Mouse (Mus musculus) naive thymus-derived CD4-positive, alpha-beta T cell, adult 2 months (primary cell): Measurements from ENCODE around the gene Nrxn1.

ENCODE experiments used
- DNase-seq: peaks from one replicate; pipeline ENCODE4 v3.0.0-alpha.2; 2011; ENCODE audit warnings: low read depth

The Nrxn1 gene

DNA sequence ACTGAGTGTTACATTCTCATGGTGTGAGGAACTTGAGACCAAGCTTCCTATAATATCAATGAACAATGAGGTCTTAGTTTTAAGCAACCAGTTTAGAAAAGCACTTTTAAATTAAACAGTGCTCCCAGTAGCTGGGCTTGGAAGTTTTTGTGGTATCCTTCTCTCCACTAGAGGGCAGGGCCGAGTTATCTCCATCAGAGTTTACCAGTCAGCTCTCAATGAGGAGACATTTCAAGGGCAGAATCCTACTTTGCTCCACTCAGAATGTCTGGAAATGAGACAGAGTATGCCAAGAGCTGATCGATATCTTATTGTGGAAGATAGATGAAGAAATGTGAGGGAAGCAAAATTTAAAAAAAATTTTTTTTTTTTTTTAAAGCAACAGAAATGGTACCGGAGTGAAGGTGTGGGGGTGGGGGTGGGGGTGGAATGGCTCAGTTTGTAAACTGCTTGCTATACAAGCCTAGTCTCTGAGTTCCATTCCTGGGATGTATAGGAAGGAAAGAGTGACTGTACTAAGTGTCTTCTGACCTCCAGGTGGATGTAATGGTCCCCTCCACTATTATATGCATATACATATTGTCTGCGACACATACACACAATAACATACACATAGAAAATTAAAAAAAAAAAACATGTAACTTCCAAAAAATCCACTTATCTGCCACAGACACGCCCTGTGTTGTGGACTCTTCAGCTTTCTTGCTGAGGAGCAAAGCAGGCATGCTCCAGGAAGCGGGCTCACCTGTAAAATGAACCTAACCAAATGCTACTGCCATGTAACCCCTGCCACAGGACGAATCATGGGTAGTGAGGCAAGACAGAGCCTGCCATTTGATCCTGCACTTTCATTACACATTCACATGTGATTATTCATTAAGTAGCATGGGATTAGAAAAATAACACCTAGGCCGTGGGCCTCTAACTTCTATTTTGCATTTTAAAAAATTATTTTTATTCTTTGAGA lies 283.4 kb downstream of the Nrxn1 start:
- DNase-seq, result peak; percentile 2

DNA sequence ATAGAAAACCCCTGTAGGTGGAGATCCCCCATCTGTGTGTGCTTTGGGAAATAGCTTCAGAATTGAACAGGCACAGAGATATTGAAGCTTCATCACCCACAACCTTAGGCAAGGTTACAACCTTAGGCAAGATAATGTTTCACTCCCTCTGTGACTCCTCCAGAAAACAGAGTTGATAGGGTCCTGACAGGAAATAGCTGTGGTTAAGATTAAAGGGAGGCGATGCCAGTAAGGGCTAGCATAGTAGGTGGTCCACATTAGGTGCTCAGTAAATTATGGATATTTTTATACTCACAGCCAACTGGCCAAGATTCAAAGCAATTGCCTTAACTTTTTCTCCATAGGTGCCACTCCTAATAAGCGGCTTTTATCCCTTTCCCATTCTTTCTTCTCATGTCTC lies 284.6 kb downstream of the Nrxn1 start:
- DNase-seq, result no peak

DNA sequence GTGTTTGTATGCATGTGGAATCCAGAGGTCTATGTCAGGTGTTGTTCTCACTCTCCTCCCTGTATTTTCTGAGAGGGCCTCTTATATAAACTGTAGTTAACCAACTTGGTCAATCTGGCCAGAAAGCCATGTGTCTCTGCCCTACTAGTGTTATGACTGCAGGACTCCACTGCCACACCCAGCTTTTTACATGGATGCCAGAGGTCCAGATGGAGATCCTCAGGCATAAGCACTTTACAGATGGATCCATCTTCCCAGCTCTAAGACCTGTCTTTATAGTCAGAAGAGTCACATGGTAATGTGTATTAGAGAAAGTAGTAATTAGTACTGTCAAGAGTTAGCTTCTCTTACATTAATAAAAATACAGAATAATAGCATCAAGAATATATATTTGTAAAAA lies 285.7 kb downstream of the Nrxn1 start:
- DNase-seq, result no peak

DNA sequence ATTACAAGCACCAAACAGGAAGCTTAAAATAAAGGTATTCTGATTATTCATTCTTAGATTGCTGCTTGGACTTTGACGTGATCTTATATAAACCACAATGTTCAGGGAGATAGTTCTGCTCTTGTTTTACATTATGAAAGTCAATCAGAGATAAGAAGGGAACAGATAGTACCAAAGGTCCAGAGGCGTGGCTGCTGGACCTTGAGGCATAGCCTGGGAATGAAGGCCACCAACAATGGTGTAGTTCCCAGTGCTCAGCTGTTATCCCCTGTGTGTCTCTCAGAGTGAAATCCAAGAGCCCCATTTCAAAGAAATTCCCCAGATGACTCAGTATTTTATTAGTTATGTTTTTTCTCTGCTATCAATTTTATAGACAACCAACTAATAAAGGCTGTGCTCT lies 294.2 kb downstream of the Nrxn1 start:
- DNase-seq, result no peak

DNA sequence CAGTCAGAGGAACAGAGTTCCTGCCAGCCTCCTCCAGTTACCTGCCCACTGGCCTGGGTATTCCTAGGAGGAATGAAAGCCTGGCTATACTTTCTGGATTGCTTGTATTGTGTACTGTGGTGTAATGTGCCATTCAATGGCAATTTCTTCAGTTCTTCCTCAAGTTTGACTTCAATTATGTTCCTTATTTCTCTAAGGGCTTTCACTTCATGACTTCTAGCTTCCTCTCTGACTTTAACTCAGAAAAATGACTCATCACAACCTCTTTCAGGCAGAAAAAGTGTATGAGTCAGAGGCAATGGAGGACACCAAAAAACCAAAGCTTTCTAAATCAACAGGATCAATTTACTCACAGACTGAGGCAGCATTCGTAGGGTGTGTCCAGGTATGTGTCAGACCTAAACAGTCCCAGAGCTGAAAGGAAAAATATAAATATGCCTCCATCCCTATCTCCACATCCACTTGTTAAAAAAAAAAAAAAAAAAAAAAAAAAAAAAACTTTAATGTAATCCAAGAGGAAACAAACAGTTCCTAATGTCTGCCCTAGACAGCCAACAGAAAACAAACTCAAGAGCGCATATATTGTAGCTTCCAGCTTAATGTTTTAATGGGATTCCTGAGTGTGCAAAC lies 295.1 kb downstream of the Nrxn1 start:
- DNase-seq, result no peak

DNA sequence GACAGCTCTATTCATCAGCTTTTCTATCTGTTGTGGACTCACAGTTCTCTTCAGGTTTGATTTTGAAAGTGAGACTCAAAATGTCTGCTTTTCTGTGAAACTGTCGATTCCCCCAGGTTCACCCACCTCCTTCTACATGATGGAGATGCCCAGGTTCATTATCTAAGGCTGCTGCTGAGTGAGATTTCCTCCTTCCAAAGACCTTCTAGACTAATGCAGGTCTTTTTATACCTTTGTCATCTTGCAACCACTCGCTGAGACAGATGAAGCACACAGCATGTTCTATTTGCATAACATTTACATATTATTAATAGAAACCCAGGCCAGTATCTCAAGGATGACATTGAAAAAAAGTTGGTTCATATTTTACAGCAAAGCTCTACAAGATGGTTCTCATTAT lies 295.9 kb downstream of the Nrxn1 start:
- no peak for DNase-seq

DNA sequence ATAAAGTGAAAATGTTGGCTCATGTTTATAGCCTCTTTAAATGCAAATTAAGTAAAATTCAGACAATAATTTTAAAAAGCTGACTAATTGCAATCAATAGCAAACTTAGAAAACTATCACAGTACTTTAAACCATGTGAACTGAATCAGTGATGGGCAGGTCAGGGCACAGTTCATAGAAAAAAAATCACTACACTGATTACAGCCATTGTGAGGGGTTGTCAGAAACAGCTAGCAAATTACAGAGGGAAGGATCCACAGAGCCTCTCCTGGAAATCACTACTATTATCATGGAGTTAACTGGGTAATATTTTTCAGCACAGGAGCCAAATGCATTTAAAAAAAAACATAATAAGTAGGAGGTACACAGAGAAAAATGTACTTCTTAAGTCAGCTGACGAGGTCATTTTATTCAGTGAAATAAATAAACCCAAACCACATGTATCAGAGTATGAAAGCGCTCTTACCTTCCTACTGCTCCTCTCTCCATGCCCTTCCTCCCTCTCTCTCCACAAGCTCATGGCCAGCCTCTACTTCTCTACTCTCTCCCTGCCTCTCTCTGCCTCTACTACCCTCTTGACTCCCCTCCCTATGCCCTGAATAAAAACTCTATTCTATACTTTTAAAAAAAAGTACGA lies 304.3 kb downstream of the Nrxn1 start:
- no peak for DNase-seq

DNA sequence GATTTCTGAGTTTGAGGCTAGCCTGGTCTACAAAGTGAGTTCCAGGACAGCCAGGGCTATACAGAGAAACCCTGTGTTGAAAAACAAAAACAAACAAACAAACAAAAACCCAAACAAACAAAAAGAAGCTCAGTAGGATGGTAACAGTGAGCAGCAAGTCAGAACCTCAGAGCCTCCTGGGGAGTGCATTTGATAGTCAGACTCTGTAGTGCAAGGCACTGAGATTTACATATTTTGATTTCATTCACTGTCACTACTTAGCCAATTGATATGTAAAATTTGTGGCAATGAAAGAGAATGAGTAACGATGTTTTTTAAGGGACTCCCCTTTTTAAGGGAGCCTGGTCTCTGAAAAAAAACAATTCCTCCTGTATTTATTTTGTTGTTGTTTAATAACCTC lies 304.8 kb downstream of the Nrxn1 start:
- no peak for DNase-seq

DNA sequence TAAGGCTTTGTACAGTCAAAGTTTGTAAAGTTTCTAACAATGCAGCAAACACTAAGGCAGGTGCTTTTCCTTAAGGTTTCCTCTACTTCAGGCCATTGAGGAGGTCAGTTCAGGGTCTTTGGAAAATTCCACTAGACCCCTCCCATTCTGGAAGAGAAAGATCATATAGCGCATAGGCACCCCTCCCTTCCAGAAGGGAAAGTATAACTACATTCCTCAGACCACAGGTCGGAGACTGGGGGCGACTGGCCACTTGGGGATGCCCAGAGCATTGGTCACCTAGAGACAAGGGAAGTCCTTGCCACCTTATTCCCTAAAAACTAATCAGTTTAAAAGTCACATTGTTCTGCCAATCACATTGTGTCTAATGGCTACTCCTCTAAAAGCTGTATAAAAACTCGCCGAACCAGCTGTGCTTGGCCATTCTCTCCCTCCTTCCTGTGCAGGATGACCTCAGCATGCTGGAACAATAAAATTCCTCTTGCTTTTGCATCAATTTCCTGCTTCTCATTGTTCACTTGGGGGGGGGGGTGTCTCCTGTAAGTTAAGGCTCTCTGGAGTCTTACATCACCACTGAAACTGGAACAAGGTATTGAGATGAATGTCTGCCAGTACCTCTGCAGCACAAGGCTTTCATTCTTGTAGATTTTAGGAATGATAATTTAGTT lies 305.6 kb downstream of the Nrxn1 start:
- DNase-seq, result no peak

DNA sequence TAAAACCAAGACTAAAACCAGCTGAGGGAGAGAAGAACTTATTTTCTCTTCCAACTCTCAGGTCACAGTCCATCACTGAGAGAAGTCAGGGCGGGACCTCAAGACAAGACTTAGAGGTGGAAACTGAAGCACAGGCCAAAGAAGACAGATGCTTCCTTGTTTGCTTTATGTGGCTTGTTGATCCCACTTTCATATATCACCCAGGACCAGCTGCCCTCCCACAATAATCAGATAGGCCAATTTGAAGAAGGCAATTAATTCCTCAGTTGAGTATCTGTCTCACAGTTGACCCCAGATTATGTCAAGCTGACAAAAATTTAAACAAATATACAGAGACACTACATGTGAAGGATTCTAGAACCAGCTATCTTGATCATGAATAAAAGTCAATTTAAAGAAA lies 312.4 kb downstream of the Nrxn1 start:
- DNase-seq, result no peak

DNA sequence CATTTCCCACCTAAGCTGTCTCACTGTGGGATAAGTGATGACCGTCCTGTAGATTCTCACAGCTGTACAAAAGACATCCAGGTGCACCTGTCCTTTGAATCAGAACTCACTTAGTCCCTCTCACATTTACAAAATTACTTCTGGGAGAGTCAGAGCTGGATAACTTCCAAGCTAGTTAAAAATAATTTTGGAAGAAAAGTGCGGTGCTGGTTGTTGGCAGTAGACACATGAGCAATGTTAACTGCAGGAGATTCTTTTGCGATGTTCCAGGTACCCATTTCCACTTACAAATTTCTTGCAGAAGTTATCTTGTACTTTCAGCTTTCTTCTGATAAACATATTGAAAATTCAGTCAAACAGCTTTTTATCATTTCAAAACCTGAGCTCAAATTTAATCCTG lies 317.5 kb downstream of the Nrxn1 start:
- DNase-seq, result no peak

DNA sequence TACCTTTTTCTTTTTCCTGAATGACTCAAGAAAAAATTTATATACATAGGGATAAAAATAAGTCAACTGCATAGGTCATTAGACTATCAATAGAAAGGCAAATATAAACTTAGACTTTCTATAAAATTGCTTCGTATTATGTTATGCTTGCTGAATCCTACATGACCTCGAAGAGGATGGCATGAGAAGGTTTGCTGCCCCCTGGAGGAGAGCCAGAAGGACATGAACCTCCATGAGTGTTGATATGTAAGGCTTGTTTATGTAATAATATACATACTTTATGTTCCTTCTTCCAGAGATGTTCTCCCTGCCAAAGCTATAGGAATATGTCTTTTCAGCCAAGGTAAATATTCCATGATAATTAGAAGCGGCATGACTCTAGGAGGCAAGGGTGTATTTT lies 319.6 kb downstream of the Nrxn1 start:
- DNase-seq, result no peak

DNA sequence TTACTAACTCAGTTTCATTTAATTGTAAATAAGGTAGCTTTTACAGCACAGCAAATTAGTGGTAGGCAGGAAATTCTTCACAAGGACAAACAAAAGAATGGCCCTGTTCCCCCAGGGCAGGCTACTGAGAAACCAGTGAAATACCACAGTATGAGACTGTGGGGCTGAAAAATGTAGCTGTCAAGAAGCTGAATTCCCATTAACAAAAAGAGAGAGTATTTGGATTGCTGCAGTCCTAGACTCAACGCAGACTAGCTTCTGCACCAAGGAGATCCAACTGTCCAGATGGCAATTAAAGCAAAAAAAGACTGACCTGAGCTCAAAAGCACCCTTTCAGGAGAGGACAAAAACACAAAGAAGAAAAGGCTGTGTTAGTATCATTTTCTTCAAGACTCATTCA lies 324.7 kb downstream of the Nrxn1 start:
- no peak for DNase-seq

DNA sequence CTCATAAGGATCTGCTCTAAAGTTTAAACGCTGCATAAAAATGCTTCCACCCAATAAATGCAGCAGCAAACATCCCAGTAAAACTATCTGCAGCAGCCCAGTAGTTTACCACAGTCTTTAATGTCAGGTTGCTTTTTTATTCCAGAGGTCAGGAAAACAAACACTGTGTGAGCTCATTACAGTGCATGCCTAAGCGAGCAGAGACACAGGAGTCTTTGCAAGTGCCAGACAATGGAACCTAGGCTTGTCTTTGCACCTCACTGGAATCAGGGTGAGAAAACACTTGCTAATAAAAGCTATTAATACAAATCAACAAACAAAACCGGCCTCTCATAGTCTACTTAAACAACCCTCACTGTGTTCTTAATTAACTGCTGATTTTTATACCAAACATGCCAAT lies 365.7 kb downstream of the Nrxn1 start:
- no peak for DNase-seq

DNA sequence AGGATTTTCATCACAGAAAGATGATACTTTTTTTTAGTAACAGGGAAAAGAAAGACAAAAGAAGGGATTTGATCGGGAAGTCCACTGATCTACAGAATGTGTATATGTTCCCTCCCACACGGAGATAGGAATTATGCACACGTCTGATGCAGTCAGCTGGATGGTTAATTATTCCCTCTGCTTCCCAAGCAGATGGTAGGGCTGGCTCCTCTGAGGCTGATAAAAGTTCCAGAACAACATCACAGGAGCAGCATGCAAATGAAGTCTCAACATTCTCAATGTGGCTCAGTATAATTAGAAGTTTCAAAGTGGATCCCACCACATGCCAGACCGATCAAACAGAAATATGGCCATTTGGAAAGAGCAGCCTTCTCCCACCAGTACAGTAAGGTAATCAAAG lies 388.1 kb downstream of the Nrxn1 start:
- DNase-seq, result no peak

DNA sequence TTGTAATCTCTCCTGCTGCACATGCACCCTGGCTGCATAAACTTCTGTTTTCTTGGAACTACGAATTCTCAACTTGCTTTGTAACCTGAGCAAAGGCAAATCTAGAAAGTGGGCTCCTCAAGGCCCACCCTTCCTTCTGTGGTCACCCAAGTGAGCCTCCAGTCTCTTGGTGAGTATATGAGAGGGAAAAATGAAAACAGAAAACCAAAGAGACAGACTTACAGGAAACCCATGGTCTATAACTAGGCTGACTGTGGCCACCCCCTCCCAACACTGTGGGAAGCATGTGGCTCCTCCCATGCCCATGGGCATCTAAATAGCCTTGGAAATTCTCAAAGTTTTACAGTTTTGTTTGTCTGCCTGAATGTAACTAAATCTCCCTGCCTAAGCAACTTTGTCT lies 390.2 kb downstream of the Nrxn1 start:
- DNase-seq, result no peak

DNA sequence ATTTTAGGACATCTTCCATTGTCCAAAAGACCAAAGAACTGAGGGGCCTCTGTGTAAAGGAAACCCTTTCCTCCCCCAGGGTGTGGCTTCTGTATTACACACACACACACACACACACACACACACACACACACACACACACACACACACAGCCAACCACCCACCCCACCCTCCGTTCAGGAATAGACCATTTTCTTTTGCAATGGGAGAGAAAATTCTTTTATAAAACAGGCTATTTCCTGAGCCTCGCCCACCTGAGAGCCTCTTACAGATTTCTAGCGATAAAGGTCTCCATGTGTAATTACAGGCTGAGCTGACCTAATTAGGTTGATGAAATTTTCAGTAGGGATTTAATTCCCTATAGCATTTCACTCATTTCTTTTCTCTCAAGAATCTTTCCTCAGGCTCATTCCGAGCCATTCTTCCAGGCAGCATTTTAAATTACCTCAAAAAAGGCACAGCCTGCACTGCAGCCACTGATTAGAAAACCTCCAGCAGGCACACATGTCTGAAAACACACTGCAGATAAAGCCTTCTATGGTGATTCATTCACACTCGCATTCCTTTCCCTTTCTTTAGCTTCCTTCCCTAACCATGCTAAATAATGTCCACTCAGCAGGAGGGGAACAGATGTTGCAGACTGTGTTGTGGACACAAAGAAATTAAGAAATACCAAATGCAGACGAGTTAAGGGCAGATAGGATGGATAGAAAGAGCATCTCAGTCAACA lies 396.6 kb downstream of the Nrxn1 start:
- DNase-seq, result no peak

DNA sequence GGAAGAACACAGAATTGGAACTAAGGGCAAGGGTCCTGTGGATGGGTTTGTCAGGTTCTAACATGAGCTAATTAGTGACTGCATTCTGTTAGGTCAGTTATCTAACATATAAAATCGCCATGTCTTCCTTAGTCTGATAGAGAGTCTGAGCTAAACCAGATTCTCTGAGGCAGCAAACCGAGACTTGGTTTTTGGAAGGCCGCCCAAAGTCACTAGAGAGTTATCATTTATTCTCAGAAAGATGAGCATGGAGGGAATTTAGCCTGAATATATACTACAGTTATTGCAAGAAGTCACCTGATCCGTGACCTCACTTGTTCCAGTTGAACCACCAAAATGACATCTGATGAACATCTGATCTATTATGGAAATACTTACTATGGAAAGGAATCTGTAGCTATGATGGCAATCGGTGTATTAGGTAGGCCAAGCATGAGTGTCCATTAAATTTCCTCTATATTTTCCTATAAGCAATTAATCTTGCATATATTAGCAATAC lies 397.7 kb downstream of the Nrxn1 start:
- no peak for DNase-seq

DNA sequence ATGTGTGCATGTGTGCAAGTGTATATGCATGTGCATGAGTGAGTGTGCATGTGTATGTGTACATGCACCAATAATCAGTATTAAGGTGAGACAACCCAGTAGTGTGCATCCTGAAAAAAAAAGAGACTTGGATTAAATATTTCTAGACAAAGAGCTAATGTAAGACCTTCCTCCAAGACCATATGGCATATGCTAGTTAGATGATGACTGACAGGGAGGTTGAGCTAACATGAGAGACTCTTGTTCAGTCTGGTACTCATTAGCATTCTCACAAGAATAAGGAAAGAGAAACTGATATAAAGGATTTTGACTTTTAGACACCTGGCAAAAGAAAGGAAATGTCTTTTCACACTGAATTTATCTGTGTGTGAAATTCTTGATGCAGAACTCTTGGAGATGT lies 408.7 kb downstream of the Nrxn1 start:
- DNase-seq, result no peak

DNA sequence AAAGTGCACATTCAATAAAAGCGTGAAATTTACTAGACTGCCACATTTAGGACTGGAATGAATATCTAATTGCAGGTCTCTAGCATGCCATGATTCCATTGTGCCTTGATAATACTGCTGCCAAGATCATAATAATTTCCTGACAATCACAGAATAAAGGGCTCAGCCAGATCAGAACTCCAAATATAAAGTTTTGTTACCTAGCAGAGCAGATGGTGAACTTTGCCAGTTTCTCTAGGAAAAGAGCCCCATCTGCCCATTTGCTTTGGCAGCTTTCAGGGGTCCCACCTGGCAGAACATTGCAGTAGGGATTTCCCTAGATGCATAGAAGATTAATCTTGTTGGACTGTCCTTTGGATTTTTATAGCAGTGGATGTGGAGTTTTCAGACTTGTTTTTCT lies 411.9 kb downstream of the Nrxn1 start:
- no peak for DNase-seq

DNA sequence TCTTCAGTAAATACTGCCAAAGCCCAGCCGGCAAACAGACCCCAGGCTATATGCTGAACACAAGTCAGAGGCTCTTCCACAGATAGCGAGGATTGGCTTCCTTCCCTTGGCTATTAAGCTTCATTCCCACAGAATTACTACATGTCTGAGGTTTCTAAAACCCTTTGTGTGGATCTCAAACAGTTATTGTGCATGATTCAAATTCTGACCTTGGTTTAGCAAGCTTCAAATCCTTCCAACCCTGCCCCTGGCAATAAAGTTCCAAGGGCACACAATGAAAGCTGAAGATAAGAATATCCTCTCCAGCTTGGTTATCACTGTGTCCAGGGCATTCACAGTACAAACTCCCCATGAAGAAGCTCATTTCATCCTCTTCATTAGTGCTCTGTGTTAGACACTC lies 416.2 kb downstream of the Nrxn1 start:
- no peak for DNase-seq

DNA sequence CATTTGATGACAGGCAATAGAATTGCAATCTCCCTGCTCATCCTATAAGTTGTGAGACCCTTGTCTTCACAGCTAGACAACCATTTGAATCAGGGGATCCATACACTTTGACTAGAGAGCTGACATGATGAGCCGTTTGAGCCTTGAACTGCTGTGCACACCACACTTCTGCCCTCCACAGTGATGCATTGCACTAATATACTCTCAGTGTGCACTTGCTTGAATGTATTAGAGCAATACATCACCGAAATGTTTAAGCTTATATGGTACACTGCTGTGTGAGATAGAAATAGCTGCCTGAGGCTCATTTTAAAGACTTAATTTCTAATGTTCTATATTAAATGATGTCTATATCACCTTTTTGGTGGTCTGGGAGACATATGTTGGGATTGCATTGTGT lies 430.6 kb downstream of the Nrxn1 start:
- no peak for DNase-seq
